19 mouse cellular contexts compared by ENCODE assay signal in the genomic region with DNA sequence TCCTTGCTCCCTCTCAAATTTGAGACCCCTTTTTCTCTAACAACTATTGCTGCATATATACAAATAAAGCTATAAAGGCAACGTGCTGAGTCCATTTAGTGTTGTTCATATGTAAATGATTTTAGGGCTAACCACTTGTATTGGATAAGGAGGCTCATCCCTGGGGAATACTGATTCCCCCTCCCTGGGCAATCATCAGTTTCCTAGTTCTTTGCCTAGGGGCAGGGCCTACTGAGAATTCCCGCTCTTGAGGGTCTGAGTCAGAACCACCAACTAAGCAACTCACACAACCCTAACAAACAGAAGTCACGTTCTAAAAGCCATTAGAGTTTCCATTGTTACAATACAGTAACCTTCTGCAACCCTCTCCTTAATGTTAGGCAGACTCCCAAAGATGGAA. TPM values are rescaled to one million over a fixed set of nuclear protein-coding genes. Genes with fewer than 3 reads are reported as not detected.
DNase-seq lines count a peak whose midpoint lies in the region; ATAC-seq lines count a peak whose summit lies in the region.
"Had no signal": no experiment of that assay in that cellular context is flagged by ENCODE, and none has a peak within 500 bp of the region (broad histone marks: within the 10 kb centered on the region; RNA-seq: fewer than 3 reads in every experiment).

No protein-coding gene starts in this region.

- no peak for ATAC-seq in granulocyte monocyte progenitor cell, adult 5-6 weeks (replicated peaks; ENCODE audit: poor library complexity, severe bottlenecking)
- ATAC-seq: CD4-positive, CD25-positive, alpha-beta regulatory T cell, adult 4 months; forebrain, embryonic 14.5 days; forebrain, embryonic 16.5 days had no signal

- peak; percentile 61 for DNase-seq in heart, adult 11 months
- no peak for DNase-seq in heart, adult 18-20 months
- DNase-seq in ES-CJ7 (ENCODE audit: low read depth, low spot score) (peak; percentile 25), ZHBTc4 (ENCODE audit: low read depth, low spot score) (peak; percentile 29)
- DNase-seq: adrenal gland, adult 2 months; adrenal gland, postnatal 10 days; adrenal gland, postnatal 25 days; B cell, adult 2 months; cerebellum, adult 11 months; cerebellum, adult 18-20 months; cerebellum, adult 8-10 months; cerebellum, adult 9-11 months; cerebellum, postnatal 36 days; embryo, embryonic 11 days had no signal

RNA-seq across cellular contexts. Expression of gene Rps6ka5, which starts 6.0 kb away (rescaled TPM):
- total RNA-seq in heart, adult 18-20 months (2021) = 10 to 100 TPM; 10.2 to 11.3 TPM
- 22.1 and 24.8 TPM in 2 replicates for total RNA-seq in granulocyte monocyte progenitor cell, adult 5-6 weeks (2014; fragmentation: Nextera tagmentation)
- total RNA-seq in granulocyte monocyte progenitor cell, adult 5-6 weeks (2017) = 34.5 and 40.2 TPM in 2 replicates

RNA-seq across cellular contexts. Expression of gene Dglucy, which starts 58.1 kb away (rescaled TPM):
- total RNA-seq in heart, adult 18-20 months (2021) = 10 to 100 TPM; 50.6 to 61.7 TPM
- 16.4 and 29.8 TPM in 2 replicates for total RNA-seq in granulocyte monocyte progenitor cell, adult 5-6 weeks (2014; fragmentation: Nextera tagmentation)
- total RNA-seq in granulocyte monocyte progenitor cell, adult 5-6 weeks (2017) = 14.1 and 23.2 TPM in 2 replicates
- total RNA-seq: MEL had no signal

Comparison
In these comparisons a context has a peak if more than half of its experiments do, and no peak if none do; other contexts are left out.
1. DNase-seq: peak in heart, adult 11 months (single experiment), ES-CJ7 (single experiment) and ZHBTc4 (single experiment); none in heart, adult 18-20 months (0 of 2).